In the genomic region with DNA sequence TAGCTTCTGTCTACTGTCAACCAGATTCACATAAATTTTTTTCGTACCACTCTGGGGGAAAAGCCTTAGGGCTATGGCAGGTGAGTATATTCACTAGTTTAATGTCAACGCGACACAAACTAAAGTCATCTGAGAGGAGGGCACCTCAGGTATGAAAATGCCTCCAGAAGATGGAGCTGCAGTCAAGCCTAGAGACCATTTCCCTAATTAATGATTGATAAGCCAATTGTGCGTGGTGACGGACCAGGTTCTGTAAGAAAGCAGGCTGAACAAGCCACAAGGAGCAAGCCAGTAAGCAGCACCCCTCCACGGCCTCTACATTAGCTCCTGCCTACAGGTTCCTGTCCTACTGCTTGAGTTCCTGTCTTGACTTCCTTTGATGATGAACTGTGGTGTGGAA, we compare ENCODE assay signal across 24 mouse cellular contexts. TPM values are rescaled to one million over a fixed set of nuclear protein-coding genes. Genes with fewer than 3 reads are reported as not detected.
"Had no signal": no experiment of that assay in that cellular context is flagged by ENCODE, and none has a peak within 500 bp of the region (broad histone marks: within the 10 kb centered on the region; RNA-seq: fewer than 3 reads in every experiment).

No protein-coding gene starts in this region.

- DNase-seq: kidney, adult 8-10 months; kidney, postnatal 10 days; layer of hippocampus, postnatal 36 days; liver, embryonic 13.5 days; lung, embryonic 14.5 days; right cerebral cortex, adult 18-20 months; right cerebral cortex, postnatal 14 days; right cerebral cortex, postnatal 4 days; thymus, adult 2 months; thymus, postnatal 14 days; thymus, postnatal 4 days had no signal

- H3K4me3 ChIP-seq: left cerebral cortex, adult 2 months; liver, embryonic 13.5 days; midbrain, embryonic 12.5 days; midbrain, embryonic 15.5 days; neural tube, embryonic 12.5 days; neural tube, embryonic 15.5 days had no signal

- H3K36me3 ChIP-seq: liver, embryonic 13.5 days; midbrain, embryonic 12.5 days; midbrain, embryonic 15.5 days; neural tube, embryonic 12.5 days; neural tube, embryonic 15.5 days had no signal

- H3K27ac ChIP-seq: left cerebral cortex, adult 2 months; liver, embryonic 13.5 days; macrophage; midbrain, embryonic 12.5 days; midbrain, embryonic 15.5 days; neural tube, embryonic 12.5 days; neural tube, embryonic 15.5 days; stomach, postnatal 0 days had no signal

- H3K4me2 ChIP-seq: liver, embryonic 13.5 days; lung, embryonic 14.5 days; midbrain, embryonic 12.5 days; midbrain, embryonic 15.5 days; neural tube, embryonic 12.5 days; neural tube, embryonic 15.5 days had no signal

- H3K9me3 ChIP-seq: liver, embryonic 13.5 days; midbrain, embryonic 12.5 days; midbrain, embryonic 15.5 days; neural tube, embryonic 12.5 days; neural tube, embryonic 15.5 days had no signal

- H3K9ac ChIP-seq: liver, embryonic 13.5 days; lung, embryonic 14.5 days; midbrain, embryonic 12.5 days; midbrain, embryonic 15.5 days; neural tube, embryonic 12.5 days; neural tube, embryonic 15.5 days had no signal

- ATAC-seq: lung, postnatal 0 days; midbrain, embryonic 15.5 days had no signal

RNA-seq across cellular contexts. Expression of a gene that starts 2.4 kb away (rescaled TPM):
- polyA plus RNA-seq: macrophage had no signal

RNA-seq across cellular contexts. Expression of a gene that starts 10.7 kb away (rescaled TPM):
- polyA plus RNA-seq: limb, embryonic 11.5 days; macrophage; midbrain, embryonic 12.5 days; midbrain, embryonic 15.5 days had no signal

RNA-seq across cellular contexts. Expression of a gene that starts 39.3 kb away (rescaled TPM):
- polyA plus RNA-seq: intestine, embryonic 14.5 days; limb, embryonic 11.5 days; limb, embryonic 14.5 days; liver, embryonic 13.5 days; liver, embryonic 16.5 days; macrophage; midbrain, embryonic 12.5 days; midbrain, embryonic 15.5 days; neural tube, embryonic 12.5 days; neural tube, embryonic 15.5 days; stomach, embryonic 14.5 days; stomach, postnatal 0 days; thymus, adult 2 months had no signal

RNA-seq across cellular contexts. Expression of a gene that starts 51.4 kb away (rescaled TPM):
- polyA plus RNA-seq: limb, embryonic 11.5 days; limb, embryonic 14.5 days; macrophage; midbrain, embryonic 12.5 days; midbrain, embryonic 15.5 days; neural tube, embryonic 12.5 days; neural tube, embryonic 15.5 days had no signal
